Mouse (Mus musculus) intestine, postnatal 0 days (tissue): Measurements from ENCODE around the gene Tmem200b. TPM values are rescaled to one million over a fixed set of nuclear protein-coding genes. Genes with fewer than 3 reads are reported as not detected.

Experiments
- ATAC-seq: fragments of 200-750 bp; cut with Nextera tagmentation; 2 replicates; pipeline ENCODE4 v1.8.0; 2017; ENCODE audit warnings: mild to moderate bottlenecking, moderate TSS enrichment, moderate library complexity
- H3K27ac ChIP-seq: fragments of 300-500 bp; sonication (generic); 2 replicates; pipeline ENCODE4 v1.5.1; 2014; ENCODE audit warnings: mild to moderate bottlenecking, low read depth, low read length, moderate library complexity
- H3K27me3 ChIP-seq: fragments of 300-500 bp; sonication (generic); replicated peaks from 2 replicates; pipeline ENCODE4 v1.6.1; 2014; ENCODE audit warnings: low read length, mixed read lengths; ENCODE audit not compliant: control insufficient read depth, insufficient read depth
- H3K36me3 ChIP-seq: fragments of 300-500 bp; sonication (generic); 2 replicates; pipeline ENCODE4 v1.6.1; 2014; ENCODE audit warnings: mild to moderate bottlenecking, moderate library complexity; ENCODE audit not compliant: control insufficient read depth, insufficient read depth
- H3K4me1 ChIP-seq: fragments of 300-500 bp; sonication (generic); replicated peaks from 2 replicates; pipeline ENCODE4 v1.6.1; 2014; ENCODE audit warnings: antibody characterized with exemption, low read length, mixed read lengths; ENCODE audit not compliant: control insufficient read depth, insufficient read depth
- H3K4me2 ChIP-seq: fragments of 300-500 bp; sonication (generic); replicated peaks from 2 replicates; pipeline ENCODE4 v1.6.1; 2014; ENCODE audit warnings: low read depth, mild to moderate bottlenecking, moderate library complexity
- H3K4me3 ChIP-seq: fragments of 300-500 bp; sonication (generic); 2 replicates; pipeline ENCODE4 v1.5.1; 2014; ENCODE audit warnings: low read depth, low read length
- H3K9ac ChIP-seq: fragments of 300-500 bp; sonication (generic); 2 replicates; pipeline ENCODE4 v1.6.1; 2014; ENCODE audit warnings: mild to moderate bottlenecking, low read depth, low read length
- H3K9me3 ChIP-seq: fragments of 300-500 bp; sonication (generic); 2 replicates; pipeline ENCODE4 v1.6.1; 2016; ENCODE audit warnings: mixed run types; ENCODE audit not compliant: control insufficient read depth
- CTCF ChIP-seq: sonication (generic); IDR thresholded peaks from 2 replicates; pipeline ENCODE4 v1.5.1; 2016; ENCODE audit warnings: low read depth, mild to moderate bottlenecking, control low read depth, antibody characterized with exemption, moderate library complexity
- WGBS: fragments of 180-500 bp; shearing (Covaris S2); extraction: QIAGEN DNeasy Blood & Tissue Kit; methylation state at CpG from one replicate; pipeline ENCODE4 v1.1.7; 2014; 5-methylcytosine and 5-hydroxymethylcytosine counted together
- polyA plus RNA-seq: library from polyadenylated mRNA; unstranded; fragments of >200 nt; fragmentation: Nextera tagmentation; extraction: Ambion mirVana; gene quantifications from 2 replicates; pipeline ENCODE4 v1.2.1, GENCODE M21; 2015

Gene Tmem200b
- polyA plus RNA-seq, 1 experiment from 2014 or later: 1.7 TPM

- no peaks in the 10 kb centered on the region for H3K9me3 ChIP-seq
- no peak overlapping the region for H3K4me3 ChIP-seq
- peaks cover 5% of the 10 kb centered on the region for H3K4me1 ChIP-seq
- no peak overlapping the region for H3K4me2 ChIP-seq
- H3K9ac ChIP-seq: no peak overlapping the region
- no peak overlapping the region for H3K27ac ChIP-seq
- TF ChIP-seq CTCF: no peak
- H3K27me3 ChIP-seq: peaks cover 40% of the 10 kb centered on the region
- H3K36me3 ChIP-seq: peaks cover 5% of the 10 kb centered on the region; the same call in 1 of the 2 replicates
- no peak for ATAC-seq
- WGBS: 28% methylated on average over 14 of the region's 15 CpGs
Measured at GRCm38 (mm10) chr4:131918711-131919500, 2.7 kb upstream of the Tmem200b start.

DNA sequence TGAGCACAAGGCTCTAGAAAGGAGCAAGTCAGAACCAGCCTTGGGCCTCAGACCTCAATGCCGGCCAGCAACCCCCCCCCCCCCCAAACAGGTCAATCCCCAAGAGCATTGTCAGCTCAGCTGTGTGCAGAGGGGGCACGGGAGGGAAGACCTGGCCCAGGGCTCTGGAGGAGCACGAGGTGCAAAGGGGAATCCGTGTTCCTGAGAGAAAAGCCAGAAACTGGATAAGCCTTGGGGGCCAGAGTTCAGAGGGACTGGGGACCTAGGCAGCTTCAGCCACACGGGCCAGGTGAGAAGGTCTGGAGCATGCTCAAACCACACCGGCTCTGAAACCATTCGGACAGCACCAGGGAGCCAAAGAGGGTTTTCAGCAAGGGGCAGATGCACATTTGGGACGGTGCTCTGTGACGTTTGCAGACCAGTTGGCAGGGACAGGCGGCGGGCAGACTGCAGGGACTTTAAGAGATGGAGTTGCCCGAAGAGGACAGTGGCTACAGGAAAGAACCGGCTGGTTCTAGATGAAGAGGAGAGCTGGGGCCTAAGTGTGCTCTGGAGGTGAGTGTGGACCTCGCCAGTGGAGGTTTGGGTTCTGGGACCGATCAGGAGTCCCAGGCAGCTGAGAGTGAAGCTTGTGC is 1.9 kb upstream of the Tmem200b start:
- peaks cover 11% of the 10 kb centered on the region for H3K36me3 ChIP-seq
- peak overlapping the region; percentile 60 for H3K9ac ChIP-seq
- peak overlapping the region; percentile 68 for H3K4me3 ChIP-seq
- H3K9me3 ChIP-seq: no peaks in the 10 kb centered on the region
- H3K27ac ChIP-seq: peak overlapping the region; percentile 55
- peaks cover 5% of the 10 kb centered on the region for H3K4me1 ChIP-seq
- peak overlapping the region; percentile 96 for H3K4me2 ChIP-seq
- peaks cover 34% of the 10 kb centered on the region for H3K27me3 ChIP-seq
- 48% methylated on average over 15 of the region's 15 CpGs for WGBS
- no peak for ATAC-seq
- no peak for TF ChIP-seq CTCF

DNA sequence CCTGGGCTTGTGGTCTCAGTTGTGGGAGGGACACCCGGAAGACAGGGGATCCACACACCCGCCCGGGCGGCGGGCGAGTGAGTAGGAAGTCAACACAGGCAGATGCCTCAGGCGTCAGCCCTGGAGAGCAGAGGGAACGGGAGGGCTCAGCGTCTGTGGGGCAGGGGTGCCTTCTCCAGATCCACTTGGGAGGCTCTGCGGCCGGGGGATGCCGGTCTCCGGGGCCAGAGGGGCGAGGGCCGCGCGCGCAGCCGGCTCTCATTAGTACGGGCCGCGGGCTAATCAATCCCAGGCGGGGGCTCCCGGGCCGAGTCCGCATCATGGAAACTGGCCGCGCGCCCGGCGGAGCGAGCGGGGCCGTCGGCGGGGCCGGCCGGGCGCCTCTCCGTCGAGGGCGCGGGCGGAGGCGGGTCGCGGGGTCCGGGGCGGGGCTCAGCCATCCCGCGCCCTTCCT is 1.4 kb upstream of the Tmem200b start:
- peak overlapping the region; percentile 96 for H3K4me2 ChIP-seq
- H3K9ac ChIP-seq: peak overlapping the region; percentile 60
- H3K4me3 ChIP-seq: peak overlapping the region; percentile 68
- peaks cover 5% of the 10 kb centered on the region for H3K4me1 ChIP-seq
- H3K36me3 ChIP-seq: peaks cover 16% of the 10 kb centered on the region
- H3K27me3 ChIP-seq: peaks cover 34% of the 10 kb centered on the region
- 15% methylated on average over 23 of the region's 51 CpGs for WGBS
- H3K27ac ChIP-seq: peak overlapping the region; percentile 55
- ATAC-seq: 0 out of 2 replicates have a peak, but pooled peaks have one; percentile 4
- no peak for TF ChIP-seq CTCF
- H3K9me3 ChIP-seq: no peaks in the 10 kb centered on the region

DNA sequence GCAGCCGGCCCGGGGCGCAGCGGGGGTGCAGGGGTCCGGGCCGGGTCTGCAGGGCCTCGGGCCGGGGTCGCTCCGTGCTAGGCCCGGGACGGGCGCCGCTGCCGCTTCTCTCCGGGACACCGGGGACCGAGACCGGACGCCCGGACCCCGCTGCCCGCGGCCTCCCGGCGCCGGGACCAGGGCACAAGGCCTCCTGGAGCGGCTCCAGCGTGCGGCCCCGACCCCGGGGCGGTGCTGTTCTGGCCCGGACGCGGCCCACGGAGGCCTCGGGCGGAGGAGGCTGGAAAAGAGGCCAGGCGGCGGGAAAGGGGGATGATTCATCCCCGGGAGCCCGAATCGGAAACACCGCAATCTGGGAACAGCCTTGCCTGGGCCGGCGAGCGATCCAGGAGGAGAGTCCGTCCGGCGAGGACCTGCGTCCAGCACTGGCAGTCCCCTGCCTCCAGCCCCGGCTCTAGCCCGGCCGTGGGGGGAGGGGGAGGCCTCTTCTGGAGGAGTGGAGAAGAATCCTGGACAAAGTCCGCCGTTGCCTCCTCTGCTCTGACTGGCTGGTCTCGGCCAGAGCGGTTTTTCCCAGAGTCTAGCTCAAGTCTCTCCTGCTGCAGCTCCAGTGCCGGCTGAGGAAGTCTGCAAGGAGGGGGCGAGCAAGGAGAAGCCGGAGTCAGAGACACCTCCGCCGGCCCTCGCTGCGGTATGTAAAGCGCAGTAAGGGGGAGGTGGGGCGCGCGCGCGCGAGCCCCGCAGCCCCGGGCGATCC is 798 bp upstream of the Tmem200b start:
- H3K27me3 ChIP-seq: peaks cover 28% of the 10 kb centered on the region

DNA sequence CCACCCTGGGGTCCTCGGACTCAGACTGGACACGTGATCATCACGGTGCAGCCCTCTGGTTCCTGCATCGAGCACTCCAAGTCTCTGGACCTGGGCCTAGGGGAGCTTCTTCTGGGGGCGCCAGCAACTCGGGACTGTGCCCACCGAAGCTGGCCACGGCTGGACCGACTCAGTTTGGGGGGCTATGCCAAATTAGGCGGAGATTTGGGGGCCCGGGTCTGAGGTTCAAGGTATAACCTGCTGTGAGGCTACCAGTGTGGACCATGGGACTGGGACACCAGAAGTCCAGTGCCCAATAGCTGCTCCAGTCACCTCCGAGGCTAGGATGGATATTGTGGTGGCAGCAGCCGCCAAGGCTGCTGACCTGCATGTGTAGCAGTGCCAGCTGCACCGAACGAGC is 833 bp downstream of the Tmem200b start:
- Histone ChIP-seq H3K4me1 (peaks cover 2% of the 10 kb centered on the region), H3K4me2 (peak overlapping the region; percentile 96), H3K36me3 (peaks cover 38% of the 10 kb centered on the region), H3K27me3 (peaks cover 19% of the 10 kb centered on the region), H3K9me3 (no peaks in the 10 kb centered on the region), H3K4me3 (peak overlapping the region; percentile 68), H3K9ac (peak overlapping the region; percentile 60; the same call in 1 of the 2 replicates), H3K27ac (no peak overlapping the region)
- ATAC-seq: no peak
- TF ChIP-seq CTCF: no peak
- WGBS: 66% methylated on average over 15 of the region's 15 CpGs

More for the DNA sequence above, 798 bp upstream of the Tmem200b start:
- Histone ChIP-seq H3K36me3 (peaks cover 22% of the 10 kb centered on the region), H3K27ac (peak overlapping the region; percentile 55), H3K4me3 (peak overlapping the region; percentile 68), H3K4me1 (peaks cover 5% of the 10 kb centered on the region), H3K9me3 (no peaks in the 10 kb centered on the region), H3K4me2 (peak overlapping the region; percentile 96), H3K9ac (peak overlapping the region; percentile 60)
- TF ChIP-seq CTCF: no peak
- ATAC-seq: peak; percentile 55
- 1% methylated on average over 73 of the region's 76 CpGs for WGBS
